Mouse (Mus musculus): ENCODE data around the gene Grm1.

DNA sequence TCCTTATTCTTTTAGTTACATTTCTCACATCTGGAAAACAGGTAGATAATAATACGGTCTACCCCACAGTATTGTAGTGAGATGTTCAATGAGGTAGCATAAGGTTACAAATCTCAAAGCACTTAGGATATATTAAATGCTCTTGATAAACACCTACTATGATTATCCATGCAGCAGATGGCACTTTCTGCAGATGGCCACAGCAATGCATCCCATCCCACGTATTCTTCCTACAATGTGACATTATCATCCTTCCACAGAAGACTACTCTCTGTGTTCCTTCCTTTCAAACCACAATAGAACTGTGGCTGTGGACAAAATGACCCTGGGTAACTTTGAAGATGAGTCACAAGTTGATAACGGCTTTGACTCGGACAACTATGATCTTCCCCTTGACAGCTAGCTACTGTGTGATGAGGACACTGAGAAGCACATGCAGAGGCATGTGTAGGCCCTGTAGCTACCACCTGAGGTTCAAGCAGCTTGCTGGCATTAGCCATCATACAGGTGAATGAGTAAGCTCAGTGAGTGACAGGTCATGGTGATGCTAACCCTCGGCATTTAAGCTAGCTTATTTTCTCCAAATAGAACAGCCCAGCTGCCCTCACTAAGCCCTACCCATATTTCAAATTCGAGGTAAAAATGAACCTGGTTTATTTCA is 117.5 kb downstream of the Grm1 start:
- no peak for TF ChIP-seq CTCF (IDR thresholded peaks at IDR 0.05; ENCODE audit: borderline replicate concordance, control insufficient read depth, extremely low read depth, insufficient read depth, low read length, poor library complexity)
- TF ChIP-seq POLR2A (IDR thresholded peaks at IDR 0.05; ENCODE audit: control insufficient read depth, extremely low read depth, insufficient read depth, low read length, poor library complexity) = no peak
